Mouse (Mus musculus) frontal cortex, adult (tissue): ENCODE measurements at regions not wholly inside any gene's neighbourhood (a gene's known extent, or its start where the extent isn't known, plus 50 kb on each side); places are given as distances from the start of the nearest gene placed in this dataset.

Source experiments
- ATAC-seq: cut with Nextera tagmentation; 2 replicates; pipeline ENCODE4 v1.9.2; 2017; ENCODE audit warnings: mild to moderate bottlenecking, moderate library complexity, mixed read lengths; ENCODE audit not compliant: low TSS enrichment

GRCm38 (mm10) chr6:43021967-43022366, 73.1 kb downstream of the Olfr444 start:
- ATAC-seq, result peak; percentile 64; the same call in 1 of the 2 replicates
